Mouse (Mus musculus): ENCODE data around the gene Mup16.
A peak's percentile ranks its signal among the peaks of the same experiment; 100 is the strongest.
"Not testable (repeated sequence)": the region's sequence is repeated elsewhere in the genome, so short reads cannot be mapped to it uniquely, and the experiment has no call there.

The Mup16 gene

DNA sequence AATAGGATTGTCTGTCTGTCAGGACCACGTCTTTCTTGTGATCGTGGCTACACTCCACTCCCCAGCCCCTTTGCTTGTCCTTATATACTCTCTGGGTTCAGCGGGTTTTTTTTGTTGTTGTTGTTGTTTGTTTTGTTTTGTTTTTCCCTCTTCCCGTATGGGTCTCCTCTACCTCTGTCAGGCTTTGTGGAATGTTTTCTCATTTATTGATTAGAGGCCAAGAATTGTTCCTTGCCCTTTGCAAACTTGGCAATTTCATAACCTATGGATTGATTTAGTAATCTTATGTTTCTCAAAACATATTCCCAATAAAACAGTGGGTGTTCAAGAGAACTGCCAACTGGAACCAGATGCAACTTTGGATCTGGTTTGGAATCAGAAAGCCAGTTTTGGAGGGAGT lies at the start of gene Mup16:
Gene Mup16 (minus strand): TSS at position 101 of the 400 bp plus-strand sequence.
- not testable (repeated sequence) for DNase-seq (ENCODE audit: low spot score in 2 of 2)

DNA sequence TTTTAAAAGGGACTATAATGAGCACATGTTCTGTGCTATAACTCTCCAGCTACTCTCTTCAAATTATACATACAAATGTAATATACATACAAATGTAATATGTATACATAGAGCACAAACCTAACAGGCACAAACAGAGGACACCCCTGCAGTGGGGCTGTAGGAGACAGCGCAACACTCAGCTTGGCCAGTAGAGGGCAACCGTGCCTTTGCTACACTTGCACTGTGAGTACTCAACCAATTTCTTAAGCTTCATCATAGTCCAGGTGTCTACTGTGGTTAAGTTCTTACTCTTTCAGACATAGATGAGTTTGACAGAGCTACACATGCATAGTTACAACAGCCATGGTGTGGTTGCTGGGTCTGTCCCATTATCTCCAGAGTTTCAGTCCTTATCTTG lies 36.6 kb upstream of the Mup16 start:
- DNase-seq (ENCODE audit: low spot score in 2 of 2) = peak in 1 of 2 experiments; percentile 28
